Mouse (Mus musculus) ES-E14 (cell line): ENCODE results near the gene Adamts7. TPM values are rescaled to one million over a fixed set of nuclear protein-coding genes. Genes with fewer than 3 reads are reported as not detected.
A peak's percentile ranks its signal among the peaks of the same experiment; 100 is the strongest.

ENCODE experiments used
- DNase-seq: peaks from one replicate; pipeline ENCODE4 v3.0.0-alpha.2; 2013; ENCODE audit warnings: low read depth, low spot score
- H3K27ac ChIP-seq: 2 replicates; pipeline ENCODE4 v1.5.1; 2012; ENCODE audit warnings: low read depth, mild to moderate bottlenecking, low read length, moderate library complexity, mixed read lengths; ENCODE audit not compliant: poor library complexity, insufficient read depth, severe bottlenecking
- H3K36me3 ChIP-seq: 2 replicates; pipeline ENCODE4 v1.6.1; 2012; ENCODE audit warnings: mild to moderate bottlenecking, low read length, moderate library complexity, mixed read lengths; ENCODE audit not compliant: control insufficient read depth, poor library complexity, insufficient read depth, severe bottlenecking
- H3K4me1 ChIP-seq, 2 experiments: fragments of 150-350 bp in 1 of 2; sonication (generic) in 1 of 2; 2 replicates each; pipeline ENCODE4 v1.6.1; 2012; ENCODE audit warnings: low read length in 2 of 2, mild to moderate bottlenecking in 1 of 2, mixed read lengths in 1 of 2; ENCODE audit not compliant: control insufficient read depth in 2 of 2, insufficient read depth in 2 of 2, poor library complexity in 1 of 2
- H3K4me3 ChIP-seq, 2 experiments: fragments of 150-350 bp in 1 of 2; sonication (generic) in 1 of 2; 2 replicates each; pipeline ENCODE4 v1.5.1; 2012; ENCODE audit warnings: low read length in 2 of 2, low read depth in 1 of 2, mild to moderate bottlenecking in 1 of 2, mixed read lengths in 1 of 2; ENCODE audit not compliant: insufficient read depth in 1 of 2, poor library complexity in 1 of 2, severe bottlenecking in 1 of 2
- H3K9ac ChIP-seq: 2 replicates; pipeline ENCODE4 v1.6.1; 2012; ENCODE audit warnings: low read depth, mild to moderate bottlenecking, low read length, mixed read lengths; ENCODE audit not compliant: poor library complexity, insufficient read depth, severe bottlenecking
- H3K9me3 ChIP-seq: fragments of 150-350 bp; sonication (generic); 2 replicates; pipeline ENCODE4 v1.6.1; 2012; ENCODE audit warnings: low read depth, mild to moderate bottlenecking, low read length; ENCODE audit not compliant: control insufficient read depth, insufficient read depth
- CHD2 ChIP-seq: IDR thresholded peaks from 2 replicates; pipeline ENCODE4 v1.6.1; 2014; ENCODE audit warnings: mild to moderate bottlenecking, low read depth, low read length, inconsistent platforms
- HCFC1 ChIP-seq: IDR thresholded peaks from 2 replicates; pipeline ENCODE4 v1.6.1; 2012; ENCODE audit warnings: low read length, inconsistent platforms, borderline replicate concordance; ENCODE audit not compliant: insufficient read depth
- MAFK ChIP-seq: IDR thresholded peaks from 2 replicates; pipeline ENCODE4 v1.6.1; 2014; ENCODE audit warnings: mild to moderate bottlenecking, low read depth, low read length, inconsistent platforms; ENCODE audit not compliant: insufficient read depth
- ZC3H11A ChIP-seq: IDR thresholded peaks from 2 replicates; pipeline ENCODE4 v1.6.1; 2012; ENCODE audit warnings: low read depth, mild to moderate bottlenecking, inconsistent platforms, low read length, borderline replicate concordance
- ZNF384 ChIP-seq: IDR thresholded peaks from 2 replicates; pipeline ENCODE4 v1.6.1; 2012; ENCODE audit warnings: low read depth, low read length, inconsistent platforms
- in situ Hi-C, 2 experiments: fragments of 600-800 bp; cut with MboI; formaldehyde crosslinking; loops; one replicate each; pipeline ENCODE4 v1.15.1; 2025; ENCODE audit warnings: low sequenced_read_pairs in 2 of 2, inconsistent platforms in 1 of 2; ENCODE audit not compliant: unreplicated experiment in 2 of 2
- total RNA-seq: library from RNA; depleted of rRNA; stranded (reverse); fragments of 300-350 nt; gene quantifications from 2 replicates; pipeline ENCODE4 v1.2.3, GENCODE M21; 2012

Adamts7 gene
- total RNA-seq, 1 experiment: 9.5 TPM

DNA sequence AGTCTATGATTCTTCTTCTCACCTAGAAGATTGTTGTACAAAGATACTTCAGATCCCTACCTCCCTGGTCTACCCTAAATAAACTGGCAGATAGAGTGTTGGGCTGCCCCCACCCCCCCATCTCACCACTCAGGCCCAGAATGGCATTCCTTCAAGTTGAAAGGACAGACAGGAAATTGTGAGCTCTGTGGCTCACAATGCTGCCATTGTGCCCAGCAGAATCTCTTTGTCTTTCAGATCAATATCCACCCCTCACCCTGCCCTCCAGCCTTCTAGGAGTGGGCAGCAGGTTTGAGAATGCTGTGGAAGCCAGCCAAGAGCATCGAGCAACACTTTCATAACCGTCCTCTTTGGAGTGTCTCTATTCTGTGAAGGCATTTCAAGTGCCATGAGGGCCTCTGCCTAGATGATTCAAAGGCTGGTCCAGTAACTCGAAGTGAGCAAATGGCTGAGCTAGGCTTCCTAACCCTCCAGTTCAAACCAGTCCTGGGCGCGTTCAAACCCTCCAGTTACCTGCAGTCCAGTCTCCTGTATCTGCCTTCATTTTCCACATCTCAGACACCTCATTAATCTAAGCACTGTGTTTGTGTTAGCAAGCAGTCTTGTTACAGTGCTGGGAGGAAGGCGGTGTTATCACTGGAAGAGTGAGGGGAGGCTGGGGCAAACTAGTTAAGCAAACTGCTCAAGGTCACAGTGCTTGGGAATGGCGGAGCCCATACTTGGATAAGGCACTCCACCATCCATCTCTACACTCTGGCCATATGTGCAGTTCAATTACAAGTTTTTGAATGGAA, 29.1 kb upstream of the Adamts7 start:
- no peak overlapping the region for H3K9ac ChIP-seq
- no peak for DNase-seq
- no peak overlapping the region for H3K4me3 ChIP-seq
- H3K27ac ChIP-seq: peak overlapping the region; percentile 34; the same call in 1 of the 2 replicates
- no peaks in the 10 kb centered on the region for H3K36me3 ChIP-seq
- TF ChIP-seq ZC3H11A: no peak
- TF ChIP-seq MAFK: no peak
- no peak for TF ChIP-seq ZNF384
- no peak for TF ChIP-seq CHD2
- TF ChIP-seq HCFC1: no peak
- no peaks in the 10 kb centered on the region for H3K9me3 ChIP-seq
- 0 out of 4 replicates have a peak, but pooled peaks cover 0 to 6% of the 10 kb centered on the region in 2 experiments for H3K4me1 ChIP-seq
- in situ Hi-C loops: no loop called here

DNA sequence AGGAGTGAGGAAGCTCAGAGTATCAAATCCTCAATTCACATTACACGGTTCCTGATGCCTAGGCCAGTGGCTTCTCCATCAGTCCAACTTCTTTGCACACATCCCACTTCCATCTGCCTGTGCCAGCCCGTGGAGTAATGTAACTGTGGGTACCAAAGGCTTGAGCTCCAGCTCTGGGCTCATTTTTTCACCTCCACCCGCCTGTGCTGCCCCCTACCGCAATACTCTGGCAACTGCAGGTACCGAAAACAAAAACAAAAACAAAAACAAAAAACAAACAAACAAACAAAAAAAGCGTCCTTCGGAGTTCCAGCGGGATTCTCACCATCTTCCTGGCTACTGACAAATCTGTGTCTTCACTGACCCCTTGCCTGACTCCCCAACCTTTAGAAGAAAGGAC, 27.4 kb upstream of the Adamts7 start:
- Histone ChIP-seq H3K9ac (no peak overlapping the region), H3K36me3 (no peaks in the 10 kb centered on the region), H3K9me3 (no peaks in the 10 kb centered on the region), H3K4me3 (no peak overlapping the region), H3K4me1 (0 out of 4 replicates have a peak, but pooled peaks cover 0 to 6% of the 10 kb centered on the region in 2 experiments), H3K27ac (no peak overlapping the region)
- TF ChIP-seq CHD2 (no peak), MAFK (no peak), ZNF384 (no peak), HCFC1 (no peak), ZC3H11A (no peak)
- in situ Hi-C loops: no loop called here
- DNase-seq: no peak

DNA sequence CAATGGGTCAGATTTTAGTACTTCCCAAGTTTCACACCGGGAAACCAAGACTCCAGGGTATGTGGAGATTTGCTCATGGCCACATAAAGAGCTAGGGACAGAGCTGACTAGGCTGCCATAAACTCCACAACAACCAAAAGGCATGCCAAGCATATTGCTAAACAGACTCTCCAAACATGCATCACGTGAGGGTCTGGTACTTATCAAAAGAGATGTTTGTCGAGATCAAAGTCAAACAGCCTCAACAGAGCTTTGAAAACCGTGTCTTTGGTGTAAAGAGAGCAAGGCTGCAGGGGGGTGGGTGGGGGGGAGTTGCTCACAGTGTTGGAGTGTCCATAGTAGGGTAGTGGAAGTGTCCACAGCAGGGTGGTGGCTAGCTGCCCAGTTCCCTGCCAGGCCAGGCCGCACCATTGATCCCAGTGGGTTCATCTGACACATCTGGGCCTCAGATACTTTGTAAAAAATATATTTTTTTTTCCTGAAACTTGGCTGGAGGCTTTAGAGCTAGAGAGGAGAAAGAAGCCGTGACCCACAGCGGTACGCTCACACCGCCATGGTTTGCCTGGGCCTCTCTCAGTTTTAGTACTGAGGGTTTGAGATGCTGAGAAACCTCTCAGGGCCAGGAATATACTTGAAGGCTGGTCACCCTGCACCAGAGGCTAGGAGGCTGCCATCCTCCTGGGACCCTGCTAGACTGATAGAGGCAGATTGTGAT, 26.7 kb upstream of the Adamts7 start:
- H3K9ac ChIP-seq: peak overlapping the region; percentile 17; the same call in 1 of the 2 replicates
- TF ChIP-seq CHD2 (no peak), HCFC1 (no peak), ZC3H11A (no peak), ZNF384 (no peak)
- no peak overlapping the region for H3K4me3 ChIP-seq
- H3K4me1 ChIP-seq: 0 out of 4 replicates have a peak, but pooled peaks cover 0 to 6% of the 10 kb centered on the region in 2 experiments
- H3K36me3 ChIP-seq: no peaks in the 10 kb centered on the region
- no peak overlapping the region for H3K27ac ChIP-seq
- in situ Hi-C loops: no loop called here
- DNase-seq: no peak
- no peaks in the 10 kb centered on the region for H3K9me3 ChIP-seq

DNA sequence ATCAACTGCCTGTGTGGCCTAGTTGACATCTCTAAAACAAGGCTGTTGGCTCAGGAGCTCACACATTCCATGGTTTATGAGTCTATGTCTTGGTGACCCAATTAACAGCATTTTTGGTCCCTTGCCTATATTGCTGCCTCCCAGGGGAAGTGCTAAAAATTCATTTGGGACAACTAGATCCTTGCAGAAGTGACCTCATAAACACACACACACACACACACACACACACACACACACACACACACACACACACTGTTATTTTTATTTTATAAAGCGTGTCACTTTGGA, 26.2 kb upstream of the Adamts7 start:
- no peak overlapping the region for H3K9ac ChIP-seq
- in situ Hi-C loops: no loop called here
- H3K4me1 ChIP-seq: 0 out of 4 replicates have a peak, but pooled peaks cover 0 to 6% of the 10 kb centered on the region in 2 experiments
- H3K9me3 ChIP-seq: no peaks in the 10 kb centered on the region
- no peak overlapping the region for H3K27ac ChIP-seq
- no peaks in the 10 kb centered on the region for H3K36me3 ChIP-seq
- DNase-seq: no peak
- no peak overlapping the region for H3K4me3 ChIP-seq
- TF ChIP-seq MAFK (no peak), HCFC1 (no peak), ZC3H11A (no peak), ZNF384 (no peak), CHD2 (no peak)
